Mouse (Mus musculus) liver (tissue): ENCODE results near the gene Fbxo45.
"Not testable (repeated sequence)": the region's sequence is repeated elsewhere in the genome, so short reads cannot be mapped to it uniquely, and the experiment has no call there.

Source experiments
- DNase-seq: peaks from one replicate; pipeline ENCODE4 v3.0.0-alpha.2; 2020; ENCODE audit warnings: mixed read lengths

Fbxo45 gene

GRCm38 (mm10) chr16:32246952-32247370 lies at the start of gene Fbxo45, which contains the start of gene Wdr53:
Gene Fbxo45 (minus strand): TSS chr16:32247158.
Gene Wdr53 (plus strand): TSS chr16:32247227.
- DNase-seq: peak; percentile 97

- DNase-seq: no peak
Observed at GRCm38 (mm10) chr16:32291821-32292220, 44.9 kb upstream of the Fbxo45 start.

GRCm38 (mm10) chr16:32282608-32283007 lies 35.6 kb upstream of the Fbxo45 start:
- DNase-seq: no peak

DNA sequence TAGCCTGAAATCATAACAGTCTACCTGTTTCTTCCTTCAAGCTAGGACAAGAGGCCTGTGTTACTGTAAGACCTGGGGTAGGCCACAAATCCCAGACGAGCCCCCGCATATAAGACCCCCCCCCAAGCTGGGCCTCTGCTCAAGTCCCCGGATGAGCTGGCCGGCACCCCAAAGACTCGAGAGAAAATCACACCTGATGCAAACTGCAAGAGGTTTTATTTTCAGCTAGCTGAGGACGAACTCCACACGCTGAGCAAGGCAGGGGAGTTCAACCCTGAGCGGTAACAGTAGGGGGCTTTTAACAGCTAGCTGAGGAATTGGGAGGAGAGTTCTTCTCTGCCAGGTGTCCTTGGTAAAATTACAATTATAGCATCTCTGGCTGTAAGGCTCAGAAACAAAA lies 33.3 kb upstream of the Fbxo45 start:
- no peak for DNase-seq

DNA sequence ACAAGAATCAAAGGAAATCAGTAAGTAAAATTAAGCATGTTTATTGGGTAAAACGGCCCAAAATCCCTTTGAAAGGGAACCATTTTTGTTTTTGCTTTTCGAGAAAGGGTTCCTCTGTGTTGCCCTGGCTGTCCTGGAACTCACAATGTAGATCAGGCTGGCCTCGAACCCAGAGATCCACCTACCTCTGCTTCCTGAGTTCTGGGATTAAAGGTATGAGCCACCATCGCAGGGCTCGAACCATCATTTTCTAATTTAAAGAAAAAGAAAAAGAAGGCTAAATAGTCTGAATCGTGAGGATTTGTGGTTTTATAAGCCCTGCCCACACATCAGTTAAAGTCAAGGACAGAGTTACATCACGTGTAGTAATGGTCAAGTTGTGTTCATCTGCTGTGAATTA lies 31.4 kb upstream of the Fbxo45 start:
- DNase-seq: peak; percentile 9

GRCm38 (mm10) chr16:32277308-32278256 lies 30.6 kb upstream of the Fbxo45 start, which contains the start of gene Rnf168:
Gene Rnf168 (plus strand): TSS chr16:32277459.
- peak; percentile 94 for DNase-seq

DNA sequence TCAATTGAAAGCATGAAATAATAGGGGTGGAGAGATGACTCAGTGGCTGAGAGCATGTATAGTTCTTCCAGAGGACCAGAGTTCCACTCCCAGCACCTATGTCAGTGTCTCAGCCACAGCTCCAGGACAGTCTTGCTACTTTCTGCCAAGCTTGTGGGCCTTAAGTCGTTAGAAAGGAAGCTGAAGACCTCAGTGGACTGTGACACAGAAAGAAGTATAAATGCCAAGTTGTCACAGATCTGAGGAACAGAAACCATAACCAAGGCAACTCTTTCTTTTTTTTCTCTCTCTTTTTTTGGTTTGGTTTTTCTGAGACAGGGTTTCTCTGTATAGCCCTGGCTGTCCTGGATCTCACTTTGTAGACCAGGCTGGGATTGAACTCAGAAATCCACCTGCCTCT lies 28.9 kb upstream of the Fbxo45 start:
- DNase-seq: no peak

DNA sequence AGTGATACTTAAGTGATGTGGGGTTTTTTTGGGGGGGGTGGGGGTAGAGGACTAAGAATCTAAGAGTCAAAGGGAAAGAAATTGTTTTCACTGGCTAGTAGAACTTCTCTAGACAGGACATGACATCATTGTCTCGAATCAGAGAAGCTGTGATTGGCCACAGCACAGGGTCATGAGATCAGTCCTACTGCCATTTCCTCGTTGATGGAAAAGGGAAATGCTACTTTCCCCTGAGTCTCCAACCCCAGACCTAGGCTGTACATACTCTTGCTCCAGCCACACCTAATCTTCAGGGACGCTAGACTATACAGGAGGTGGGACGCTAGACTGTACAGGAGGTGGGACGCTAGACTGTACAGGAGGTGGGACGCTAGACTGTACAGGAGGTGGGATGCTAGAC lies 28.1 kb upstream of the Fbxo45 start:
- no peak for DNase-seq

DNA sequence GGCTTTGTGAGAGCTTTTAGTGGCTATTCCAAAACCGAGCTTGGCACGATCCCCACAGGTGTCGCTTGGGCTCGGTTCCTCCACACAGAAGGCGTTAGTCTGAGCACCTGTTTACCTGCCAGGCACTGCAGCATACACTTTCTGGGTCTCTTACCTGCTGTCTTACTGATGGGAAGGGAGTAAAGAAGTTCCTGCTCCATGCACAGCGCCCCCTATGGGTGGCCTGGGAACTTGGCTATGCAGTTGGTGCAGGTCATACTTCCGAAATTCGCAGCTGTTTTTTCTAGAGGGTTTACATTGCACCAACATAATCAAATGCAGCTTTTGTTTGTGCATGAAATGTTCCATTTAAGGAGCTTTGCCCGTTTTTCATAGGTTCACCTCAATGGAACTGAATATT lies 26.4 kb upstream of the Fbxo45 start:
- DNase-seq: peak; percentile 41

DNA sequence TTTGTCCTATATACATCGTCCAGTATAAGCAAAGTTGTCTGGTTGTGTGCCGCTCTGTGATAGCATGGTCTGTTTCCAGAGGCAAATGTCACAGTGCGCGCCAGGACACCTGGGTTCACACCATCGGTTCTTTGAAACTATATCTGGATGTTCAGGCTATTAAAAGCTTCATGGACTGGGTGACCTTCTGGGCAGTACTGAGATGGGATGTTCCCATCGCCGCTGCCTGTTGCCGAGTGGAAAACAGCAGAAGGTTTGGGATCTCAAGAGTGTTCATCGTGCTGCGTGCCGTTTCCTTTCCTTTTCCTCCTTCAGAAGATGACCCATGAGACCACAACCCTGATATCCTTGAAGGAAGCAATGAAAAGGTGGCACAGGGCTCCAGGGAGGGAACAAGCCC lies 24.3 kb upstream of the Fbxo45 start, which contains the start of gene Smco1:
Smco1 (plus strand) TSS at position 178 of the 400 bp plus-strand sequence.
- DNase-seq: no peak

- DNase-seq: peak; percentile 43
Observed at GRCm38 (mm10) chr16:32264225-32264624, 17.3 kb upstream of the Fbxo45 start.

- peak; percentile 72 for DNase-seq
Observed at GRCm38 (mm10) chr16:32246351-32246791, 587 bp downstream of the Fbxo45 start.

DNA sequence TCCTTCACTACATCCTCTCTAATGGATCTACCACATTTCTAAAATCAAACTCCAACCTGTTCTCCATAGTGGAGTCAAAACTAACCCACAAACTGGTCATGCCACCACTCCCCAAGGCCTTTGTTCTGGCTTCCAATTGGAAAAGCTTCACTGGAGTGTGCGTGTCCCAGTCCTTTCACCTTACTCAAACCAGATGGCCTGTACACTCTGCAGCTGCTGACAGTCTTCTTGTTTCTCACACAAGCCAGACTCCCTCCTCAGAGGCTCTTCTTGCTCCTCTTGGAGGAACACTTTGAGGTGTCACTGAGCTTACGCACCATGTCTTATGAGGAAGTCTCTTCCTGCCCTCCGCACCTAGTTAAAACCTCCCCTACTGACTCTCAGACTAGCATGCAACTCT lies 3.1 kb downstream of the Fbxo45 start:
- no peak for DNase-seq

DNA sequence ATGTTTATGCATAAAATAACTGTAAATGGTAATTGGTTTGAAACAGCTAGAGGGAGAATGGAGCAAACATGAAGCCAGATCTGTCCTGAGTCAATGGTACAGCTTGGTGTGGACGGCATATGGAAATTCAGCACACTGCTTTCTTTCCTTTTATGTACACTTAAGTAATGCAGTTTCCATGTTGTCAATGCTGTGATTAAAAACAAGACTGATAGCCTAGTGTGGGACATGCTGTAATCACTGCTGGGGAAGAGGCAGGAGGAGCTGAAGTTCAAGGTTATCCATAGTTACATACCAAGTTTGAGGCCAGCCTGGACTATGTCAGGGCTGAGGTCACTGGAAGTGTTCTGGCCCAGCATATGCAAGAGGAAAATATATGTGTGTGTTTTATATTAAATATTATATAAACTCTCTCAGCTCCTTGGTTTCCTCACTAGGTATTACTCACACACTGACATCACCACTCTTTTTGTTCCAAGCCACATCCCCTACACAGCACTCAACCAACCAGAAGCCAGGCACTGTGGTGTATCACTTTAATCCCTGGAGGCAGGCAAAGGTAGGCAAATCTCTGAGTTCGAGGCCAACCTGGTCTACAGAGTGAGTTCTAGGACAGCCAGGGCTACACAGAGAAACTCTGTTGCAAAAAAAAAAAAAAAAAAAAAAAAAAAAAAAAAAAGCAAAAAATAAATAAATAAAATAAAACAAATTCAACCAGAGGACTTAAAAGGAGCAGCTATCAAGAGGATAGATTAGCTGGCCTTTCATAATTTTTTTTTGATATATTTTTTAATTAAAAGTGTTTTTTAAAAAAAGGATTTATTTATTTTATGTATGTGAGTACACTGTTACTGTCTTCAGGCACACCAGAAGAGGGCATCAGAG lies 7.3 kb downstream of the Fbxo45 start:
- no peak for DNase-seq

DNA sequence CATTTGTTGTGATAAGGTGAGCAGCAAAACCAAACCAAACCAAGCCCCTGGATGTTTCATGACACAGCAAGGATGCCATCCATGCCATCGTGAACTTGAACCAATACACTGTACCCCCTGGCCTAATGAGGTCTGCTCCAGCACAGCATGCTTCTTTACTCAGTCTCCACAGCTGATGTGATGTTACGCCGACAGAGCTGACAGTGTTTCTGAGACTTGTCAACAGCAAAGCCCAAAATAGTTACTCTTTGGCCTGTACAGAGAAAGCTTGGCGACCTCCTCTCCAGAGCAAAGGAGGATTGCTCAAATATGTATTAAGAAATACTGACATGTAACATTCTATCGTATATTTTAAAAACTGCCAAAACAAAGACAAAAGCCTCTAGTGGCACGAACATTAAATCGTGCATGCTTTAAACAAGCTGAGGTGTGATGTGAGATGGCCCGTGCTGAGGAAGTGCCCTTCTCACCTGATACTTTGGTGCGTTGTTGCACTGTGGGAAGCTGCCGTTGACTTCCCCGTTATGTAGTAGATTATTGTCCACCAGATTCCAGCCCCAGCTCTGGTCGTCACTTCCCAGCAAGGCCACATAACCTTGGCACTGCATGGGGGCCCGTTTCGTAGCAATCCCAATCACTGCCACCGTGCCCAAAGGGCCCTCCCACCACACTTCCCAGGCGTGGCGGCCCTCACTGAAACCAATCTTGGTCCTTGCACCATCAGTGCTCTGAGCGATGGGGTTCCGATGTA lies 8.9 kb downstream of the Fbxo45 start:
- no peak for DNase-seq

DNA sequence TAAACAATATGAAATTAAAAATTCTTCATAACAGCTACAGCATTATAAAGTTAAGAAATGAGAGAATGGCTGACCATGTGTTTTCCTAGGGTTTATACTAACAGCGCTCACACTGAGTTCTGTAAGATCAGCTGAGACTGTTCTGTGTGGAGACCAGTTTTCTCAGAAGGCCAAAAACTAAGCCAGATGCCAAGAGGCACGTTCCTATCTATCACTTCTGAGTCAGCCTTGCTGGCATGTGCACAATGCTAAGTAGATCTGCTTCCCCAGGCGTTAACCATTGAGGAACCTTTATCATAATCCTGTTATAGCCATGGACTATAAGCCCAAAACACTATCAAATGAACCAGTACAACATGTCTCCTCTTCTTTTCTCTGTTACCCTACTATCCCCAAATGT lies 14.9 kb downstream of the Fbxo45 start:
- not testable (repeated sequence) for DNase-seq

- DNase-seq: no peak
Observed at GRCm38 (mm10) chr16:32222399-32222798, 24.6 kb downstream of the Fbxo45 start.

DNA sequence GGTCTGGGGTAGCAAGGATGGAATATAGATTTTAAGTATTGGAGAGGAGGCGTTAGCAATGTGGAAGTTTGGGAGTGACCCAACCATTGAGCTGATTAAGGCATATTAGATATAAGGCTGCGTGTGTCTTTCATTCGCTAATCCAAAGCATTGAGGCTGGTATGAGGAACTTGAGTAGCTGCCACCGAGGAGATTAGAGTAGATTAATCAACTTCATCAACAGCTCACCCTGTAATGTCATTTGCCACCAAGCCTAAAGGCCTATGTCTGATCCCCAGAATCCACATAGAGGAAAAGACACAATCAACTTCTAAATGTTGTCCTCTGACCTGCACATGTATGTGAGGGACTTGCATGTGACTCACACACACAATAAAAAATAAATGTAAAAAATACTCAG lies 25.2 kb downstream of the Fbxo45 start:
- no peak for DNase-seq

DNA sequence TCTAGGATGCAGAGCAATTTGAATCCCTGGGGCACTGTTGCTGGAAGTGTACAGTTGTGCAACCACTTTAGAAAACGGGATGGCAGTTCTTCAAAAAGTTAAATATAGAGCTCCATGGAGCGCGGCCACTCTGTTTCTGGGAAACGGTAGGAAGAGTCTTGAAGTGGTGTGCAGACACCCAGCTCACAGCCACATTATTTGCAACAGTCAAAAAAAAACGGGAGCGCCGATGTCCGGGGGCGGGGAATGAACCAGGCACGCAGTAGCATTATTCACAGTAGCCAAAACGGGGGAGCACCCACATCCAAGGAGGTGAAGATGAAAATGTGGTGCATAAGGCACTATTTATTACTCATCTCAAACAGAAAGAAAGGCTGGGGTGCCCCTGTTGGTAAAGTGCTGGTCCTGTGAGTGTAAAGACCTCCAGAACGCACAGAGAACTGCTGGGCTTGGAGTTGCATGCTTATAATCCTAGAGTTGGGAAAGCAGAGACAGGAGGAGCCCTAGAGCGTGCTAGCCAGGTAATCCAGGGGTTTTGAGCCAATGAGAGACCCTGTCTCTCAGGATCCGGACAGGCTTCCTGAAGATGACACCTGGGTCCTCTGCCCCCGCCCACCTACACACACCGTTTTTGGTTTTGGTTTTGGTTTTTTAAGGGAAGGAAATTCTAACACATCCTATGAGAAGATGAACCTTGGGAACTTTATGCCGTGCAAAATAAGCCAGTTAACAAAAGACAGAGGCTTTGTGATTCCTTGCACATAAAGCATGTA lies 32.0 kb downstream of the Fbxo45 start:
- no peak for DNase-seq

- no peak for DNase-seq
Observed at GRCm38 (mm10) chr16:32214156-32214555, 32.8 kb downstream of the Fbxo45 start.

GRCm38 (mm10) chr16:32204902-32205301 lies 42.1 kb downstream of the Fbxo45 start:
- DNase-seq: peak; percentile 14

GRCm38 (mm10) chr16:32202681-32203080 lies 44.3 kb downstream of the Fbxo45 start:
- peak; percentile 79 for DNase-seq
